Mouse (Mus musculus) liver, adult 2 months (tissue): ENCODE measurements around the gene F2rl1. TPM values are rescaled to one million over a fixed set of nuclear protein-coding genes. Genes with fewer than 3 reads are reported as not detected.
A peak's percentile ranks its signal among the peaks of the same experiment; 100 is the strongest.

ENCODE experiments used
- DNase-seq: peaks from one replicate; pipeline ENCODE4 v3.0.0-alpha.2; 2011; ENCODE audit warnings: low read depth, low spot score; ENCODE audit errors: extremely low read depth
- H3K27ac ChIP-seq: fragments of 200-500 bp; replicated peaks from 2 replicates; pipeline ENCODE4 v1.5.1; 2012; ENCODE audit warnings: low read depth, mild to moderate bottlenecking, control low read depth, inconsistent platforms, low read length; ENCODE audit not compliant: insufficient read depth
- H3K27me3 ChIP-seq: fragments of 200-500 bp; 2 replicates; pipeline ENCODE4 v1.6.1; 2012; ENCODE audit warnings: mild to moderate bottlenecking, moderate library complexity, low read length, inconsistent platforms; ENCODE audit not compliant: control insufficient read depth, insufficient read depth
- H3K36me3 ChIP-seq: fragments of 200-500 bp; 2 replicates; pipeline ENCODE4 v1.6.1; 2012; ENCODE audit warnings: low read length, inconsistent platforms; ENCODE audit not compliant: control insufficient read depth, insufficient read depth
- H3K4me1 ChIP-seq: fragments of 200-500 bp; 2 replicates; pipeline ENCODE4 v1.6.1; 2011; ENCODE audit warnings: low read length; ENCODE audit not compliant: control insufficient read depth, insufficient read depth
- H3K4me3 ChIP-seq: fragments of 200-500 bp; 2 replicates; pipeline ENCODE4 v1.5.1; 2011; ENCODE audit warnings: low read depth, mild to moderate bottlenecking, control low read depth, low read length, moderate library complexity; ENCODE audit not compliant: insufficient read depth
- H3K79me2 ChIP-seq: fragments of 200-500 bp; 2 replicates; pipeline ENCODE4 v1.6.1; 2012; ENCODE audit warnings: inconsistent platforms, mild to moderate bottlenecking, low read length, moderate library complexity; ENCODE audit not compliant: control insufficient read depth, insufficient read depth
- H3K9ac ChIP-seq: fragments of 200-500 bp; 2 replicates; pipeline ENCODE4 v1.6.1; 2012; ENCODE audit warnings: low read depth, mild to moderate bottlenecking, control low read depth, inconsistent platforms, low read length
- CTCF ChIP-seq: fragments of 200-500 bp; IDR thresholded peaks from 2 replicates; pipeline ENCODE4 v1.5.1; 2011; ENCODE audit warnings: low read depth, low read length, control low read depth
- POLR2A ChIP-seq: fragments of 200-500 bp; IDR thresholded peaks from 2 replicates; pipeline ENCODE4 v1.6.1; 2011; ENCODE audit warnings: low read length, control low read depth; ENCODE audit not compliant: insufficient read depth; ENCODE audit errors: extremely low read depth
- WGBS: fragments of 180-500 bp; shearing (Covaris S2); methylation state at CpG from one replicate; pipeline ENCODE4 v1.1.7; 2018; 5-methylcytosine and 5-hydroxymethylcytosine counted together
- polyA plus RNA-seq: library from polyadenylated mRNA; depleted of rRNA; stranded (reverse); fragments of >200 nt; gene quantifications from 2 replicates; pipeline ENCODE4 v1.2.3, GENCODE M21; 2012
- total RNA-seq: library from RNA; depleted of rRNA; stranded (reverse); fragments of >200 nt; gene quantifications from 2 replicates; pipeline ENCODE4 v1.2.3, GENCODE M21; 2014

Gene F2rl1
- total and polyA plus RNA-seq, 2 experiments, result 0.18 to 0.24 TPM

DNA sequence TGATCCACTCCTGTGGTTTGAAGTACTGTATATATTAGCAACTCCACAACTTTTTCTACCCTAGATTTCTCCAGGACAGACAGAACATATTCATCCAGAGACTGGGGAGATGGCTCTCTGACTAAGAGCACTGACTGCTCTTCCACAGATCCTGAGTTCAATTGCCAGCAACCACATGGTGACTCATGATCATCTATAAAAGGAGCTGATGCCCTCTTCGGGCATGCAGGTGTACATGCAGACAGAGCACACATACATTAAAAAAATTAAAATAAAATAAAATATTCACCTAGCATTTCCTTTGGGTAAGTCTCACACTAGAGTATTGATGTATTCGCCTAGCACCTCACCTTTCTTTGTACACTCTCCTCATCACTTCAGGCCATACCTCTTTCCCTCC lies 4.2 kb upstream of the F2rl1 start:
- TF ChIP-seq CTCF (no peak), POLR2A (no peak)
- Histone ChIP-seq H3K4me1 (peaks cover 10% of the 10 kb centered on the region), H3K27ac (no peak overlapping the region), H3K27me3 (no peaks in the 10 kb centered on the region), H3K79me2 (no peaks in the 10 kb centered on the region), H3K4me3 (no peak overlapping the region), H3K9ac (no peak overlapping the region), H3K36me3 (no peaks in the 10 kb centered on the region)
- no peak for DNase-seq
- WGBS, result 90% methylated on average over 2 of the region's 2 CpGs

DNA sequence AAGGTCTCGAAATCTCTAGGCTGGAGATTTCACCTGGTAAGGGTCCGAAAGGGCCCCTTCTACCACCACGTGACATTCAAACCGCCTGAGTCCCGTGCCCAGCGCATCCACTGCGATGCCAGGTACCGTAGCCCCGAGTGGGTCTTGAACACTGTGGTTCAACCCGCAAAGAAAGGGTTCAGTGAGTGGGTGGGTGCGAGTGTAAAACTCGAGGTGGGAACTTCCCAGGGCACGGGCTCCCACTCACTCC lies 678 bp downstream of the F2rl1 start:
- H3K27ac ChIP-seq, result no peak overlapping the region
- WGBS, result 1% methylated on average over 13 of the region's 13 CpGs

DNA sequence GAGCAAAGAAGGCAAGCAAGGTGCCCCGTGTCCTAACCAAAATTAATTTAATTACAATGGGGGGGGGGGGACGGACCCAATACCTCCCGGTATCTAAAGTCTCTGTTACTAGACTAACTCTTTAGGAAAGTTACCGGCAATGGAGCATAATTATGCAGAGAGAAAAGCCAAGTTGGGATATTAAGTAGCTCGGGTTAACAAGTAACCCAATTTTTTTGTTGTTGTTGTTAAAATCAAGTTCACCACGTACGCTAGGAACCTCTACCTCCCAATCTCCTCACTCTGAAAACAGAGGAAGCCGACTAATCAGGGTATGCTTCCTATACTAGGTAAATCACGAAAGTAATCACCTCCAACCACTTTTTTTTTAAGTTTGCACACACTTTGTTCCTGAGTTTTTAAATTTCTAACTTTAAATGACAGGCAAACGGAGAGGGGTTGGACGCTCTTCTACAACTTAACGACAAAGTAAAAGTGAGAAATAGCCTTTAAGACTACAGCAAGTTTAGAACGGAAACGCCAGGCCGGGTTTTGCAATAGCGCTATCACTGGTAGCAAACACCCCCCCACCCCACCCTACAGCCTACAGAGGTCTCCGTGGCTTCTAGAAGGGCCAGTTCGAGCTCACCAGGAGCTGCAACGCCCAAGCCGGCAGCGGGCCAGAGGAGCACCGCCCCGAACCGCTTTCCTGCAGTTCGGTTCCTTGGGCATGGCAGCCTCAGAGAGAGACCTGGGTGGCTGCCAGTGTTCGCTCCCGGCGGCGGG lies 1.2 kb downstream of the F2rl1 start:
- WGBS, result 22% methylated on average over 29 of the region's 29 CpGs
- peak overlapping the region; percentile 31 for H3K9ac ChIP-seq
- TF ChIP-seq CTCF (no peak), POLR2A (no peak)

More for the DNA sequence above, 678 bp downstream of the F2rl1 start:
- Histone ChIP-seq H3K27me3 (no peaks in the 10 kb centered on the region), H3K9ac (peak overlapping the region; percentile 31), H3K4me3 (peak overlapping the region; percentile 46; the same call in 1 of the 2 replicates), H3K36me3 (no peaks in the 10 kb centered on the region), H3K79me2 (no peaks in the 10 kb centered on the region), H3K4me1 (peaks cover 5% of the 10 kb centered on the region; the same call in 1 of the 2 replicates)
- no peak for TF ChIP-seq CTCF
- no peak for TF ChIP-seq POLR2A
- DNase-seq, result no peak

DNA sequence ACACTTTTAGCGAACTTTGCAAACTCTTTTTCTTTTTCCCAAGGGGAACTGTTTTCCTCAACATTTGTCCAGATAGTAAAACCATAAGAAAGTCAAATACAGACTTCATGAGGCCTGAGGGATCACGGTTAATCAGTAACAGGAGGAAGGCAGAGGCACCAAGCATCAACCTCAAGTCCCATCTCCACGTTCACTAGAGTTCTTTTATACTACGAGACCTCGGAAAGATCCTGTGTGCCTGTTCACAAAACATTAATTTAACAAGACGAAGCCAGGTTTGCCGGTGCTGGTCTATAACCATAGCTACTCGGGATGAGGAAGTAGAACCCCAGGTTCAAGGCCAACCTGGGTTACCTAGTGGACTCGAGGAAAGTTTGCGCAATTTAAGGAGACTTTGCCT lies 2.9 kb downstream of the F2rl1 start:
- H3K27ac ChIP-seq, result no peak overlapping the region
- no peaks in the 10 kb centered on the region for H3K27me3 ChIP-seq
- H3K79me2 ChIP-seq, result no peaks in the 10 kb centered on the region
- H3K4me3 ChIP-seq, result no peak overlapping the region
- DNase-seq, result no peak
- H3K36me3 ChIP-seq, result no peaks in the 10 kb centered on the region
- no peak for TF ChIP-seq CTCF
- no peak for TF ChIP-seq POLR2A
- H3K4me1 ChIP-seq, result peaks cover 5% of the 10 kb centered on the region; the same call in 1 of the 2 replicates
- 51% methylated on average over 10 of the region's 10 CpGs for WGBS
- no peak overlapping the region for H3K9ac ChIP-seq

More for the DNA sequence above, 1.2 kb downstream of the F2rl1 start:
- no peak for DNase-seq
- H3K4me1 ChIP-seq, result peaks cover 5% of the 10 kb centered on the region; the same call in 1 of the 2 replicates
- H3K36me3 ChIP-seq, result no peaks in the 10 kb centered on the region
- H3K79me2 ChIP-seq, result no peaks in the 10 kb centered on the region
- peak overlapping the region; percentile 46; the same call in 1 of the 2 replicates for H3K4me3 ChIP-seq
- H3K27me3 ChIP-seq, result no peaks in the 10 kb centered on the region
- no peak overlapping the region for H3K27ac ChIP-seq

DNA sequence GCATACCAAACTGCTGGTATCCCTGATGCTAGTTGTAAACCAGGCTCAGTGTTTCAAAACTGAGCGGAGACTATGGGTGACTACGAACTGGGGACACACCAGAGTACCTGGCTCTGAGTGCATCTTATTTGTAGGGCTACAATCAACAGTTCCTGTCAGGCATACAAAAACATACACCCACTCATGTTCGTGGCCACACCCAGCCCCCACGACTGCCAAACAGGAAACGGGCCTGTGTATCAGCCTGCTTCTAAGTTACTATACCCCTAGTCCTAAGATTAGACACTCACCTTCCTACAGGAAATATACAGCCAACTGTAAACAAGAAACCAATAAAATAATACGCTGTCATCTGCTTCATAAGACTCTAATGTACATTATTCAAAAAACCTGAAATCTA lies 4.0 kb downstream of the F2rl1 start:
- TF ChIP-seq CTCF, result no peak
- TF ChIP-seq POLR2A, result no peak
- H3K4me1 ChIP-seq, result peaks cover 5% of the 10 kb centered on the region; the same call in 1 of the 2 replicates
- H3K27ac ChIP-seq, result no peak overlapping the region
- H3K9ac ChIP-seq, result no peak overlapping the region
- H3K36me3 ChIP-seq, result no peaks in the 10 kb centered on the region
- no peak overlapping the region for H3K4me3 ChIP-seq
- H3K79me2 ChIP-seq, result no peaks in the 10 kb centered on the region
- no peaks in the 10 kb centered on the region for H3K27me3 ChIP-seq
- DNase-seq, result no peak
- 75% methylated on average over 6 of the region's 6 CpGs for WGBS

DNA sequence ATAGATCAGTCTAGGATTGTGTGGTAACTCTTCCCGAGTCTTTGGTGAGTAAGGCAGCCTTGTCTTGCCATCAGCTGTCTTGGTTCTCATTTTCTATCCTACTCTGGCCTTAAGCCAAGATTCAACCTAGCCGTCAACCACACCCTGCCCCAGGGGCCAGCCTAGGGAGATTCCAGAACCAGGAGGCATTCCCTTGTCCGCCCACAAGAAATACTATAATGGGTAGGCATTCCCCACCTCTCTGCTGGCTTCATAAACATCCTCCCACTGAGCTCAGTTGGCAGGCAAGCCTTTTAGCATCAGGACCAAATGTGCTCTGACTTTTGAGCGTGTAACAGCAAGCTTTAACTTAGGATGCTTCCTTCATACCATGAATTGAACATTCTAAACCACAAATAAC lies 10.3 kb downstream of the F2rl1 start:
- H3K27me3 ChIP-seq, result no peaks in the 10 kb centered on the region
- TF ChIP-seq CTCF, result no peak
- no peak for TF ChIP-seq POLR2A
- no peak overlapping the region for H3K9ac ChIP-seq
- DNase-seq, result no peak
- no peak overlapping the region for H3K4me3 ChIP-seq
- H3K79me2 ChIP-seq, result no peaks in the 10 kb centered on the region
- 85% methylated on average over 4 of the region's 4 CpGs for WGBS
- no peaks in the 10 kb centered on the region for H3K4me1 ChIP-seq
- H3K36me3 ChIP-seq, result no peaks in the 10 kb centered on the region
- no peak overlapping the region for H3K27ac ChIP-seq
